Mouse (Mus musculus) sigmoid colon, adult 10 weeks (tissue): ENCODE measurements around the gene 1110017D15Rik. TPM values are rescaled to one million over a fixed set of nuclear protein-coding genes. Genes with fewer than 3 reads are reported as not detected.

Experiments used
- polyA plus RNA-seq: library from polyadenylated mRNA; stranded (reverse); fragments of 350-450 nt; fragmentation: Illumina TruSeq; extraction: RNeasy Lipid Tissue Mini Kit (QIAGEN cat#74804); gene quantifications from one replicate; pipeline ENCODE4 v1.2.3, GENCODE M21; 2014; ENCODE audit warnings: low read depth, low replicate concordance

The 1110017D15Rik gene
- not detected for polyA plus RNA-seq

GRCm38 (mm10) chr4:41517233-41517632 lies at the start of gene 1110017D15Rik:
1110017D15Rik (minus strand) TSS chr4:41517333.

GRCm38 (mm10) chr4:41502986-41503412 lies 14.1 kb downstream of the 1110017D15Rik start, which contains the start of gene AI464131:
AI464131 (minus strand) TSS chr4:41503076.

GRCm38 (mm10) chr4:41464345-41465286 lies 52.5 kb downstream of the 1110017D15Rik start, which contains the start of the genes Kif24 and Nudt2:
Kif24 (minus strand) TSS chr4:41464887.
Nudt2 (plus strand) TSS chr4:41465151.

Other genes with a start within 250 kb of the 1110017D15Rik start
- 43.2 TPM for gene Ubap2, start 242.2 kb downstream of the 1110017D15Rik start, polyA plus RNA-seq
- gene Dcaf12, start 202.4 kb downstream of the 1110017D15Rik start, polyA plus RNA-seq, result 35.3 TPM
- gene Ubap1, start 168.3 kb downstream of the 1110017D15Rik start, polyA plus RNA-seq, result 56.7 TPM
- 3.0 TPM for gene Kif24, start 52.4 kb downstream of the 1110017D15Rik start, polyA plus RNA-seq
- 19.7 TPM for gene Nudt2, start 52.2 kb downstream of the 1110017D15Rik start, polyA plus RNA-seq
- gene AI464131, start 14.3 kb downstream of the 1110017D15Rik start, polyA plus RNA-seq, result 4.4 TPM
- gene Fam219a, start 52.2 kb upstream of the 1110017D15Rik start, polyA plus RNA-seq, result 1.6 TPM
- not detected for gene Dnaic1, start 52.4 kb upstream of the 1110017D15Rik start, polyA plus RNA-seq
- not detected for gene Enho, start 123.0 kb upstream of the 1110017D15Rik start, polyA plus RNA-seq
- gene Cntfr, start 179.8 kb upstream of the 1110017D15Rik start, polyA plus RNA-seq, result not detected
- 12.3 TPM for gene Il11ra1, start 182.7 kb upstream of the 1110017D15Rik start, polyA plus RNA-seq
- gene Rpp25l, start 196.2 kb upstream of the 1110017D15Rik start, polyA plus RNA-seq, result 0.57 TPM
- 38.7 TPM for gene Dctn3, start 205.8 kb upstream of the 1110017D15Rik start, polyA plus RNA-seq
- gene Arid3c, start 213.8 kb upstream of the 1110017D15Rik start, polyA plus RNA-seq, result not detected
- 1.5 TPM for gene Galt, start 237.9 kb upstream of the 1110017D15Rik start, polyA plus RNA-seq
- 46.4 TPM for gene Sigmar1, start 238.8 kb upstream of the 1110017D15Rik start, polyA plus RNA-seq